Mouse (Mus musculus) frontal cortex, adult 2 months (tissue): Measurements from ENCODE around the gene Ficd. TPM values are rescaled to one million over a fixed set of nuclear protein-coding genes. Genes with fewer than 3 reads are reported as not detected.

Experiments used
- DNase-seq, 2 experiments: peaks; one replicate each; pipeline ENCODE4 v3.0.0; 2022; ENCODE audit warnings: low spot score in 1 of 2; ENCODE audit errors: extremely low spot score in 1 of 2
- polyA plus RNA-seq: library from polyadenylated mRNA; depleted of rRNA; stranded (reverse); fragments of >200 nt; gene quantifications from 2 replicates; pipeline ENCODE4 v1.2.3, GENCODE M21; 2012

Ficd gene
- polyA plus RNA-seq, 1 experiment = 9.4 TPM

- DNase-seq = no peak
Observed at GRCm38 (mm10) chr5:113728691-113729090, 6.9 kb upstream of the Ficd start.

- DNase-seq = peak in 1 of 2 experiments; percentile 55
Observed at GRCm38 (mm10) chr5:113730641-113731121, 4.9 kb upstream of the Ficd start.

GRCm38 (mm10) chr5:113731174-113731573 lies 4.4 kb upstream of the Ficd start:
- no peak for DNase-seq

GRCm38 (mm10) chr5:113732182-113732581 lies 3.4 kb upstream of the Ficd start:
- peak in 1 of 2 experiments; percentile 74 for DNase-seq

- no peak for DNase-seq
Observed at GRCm38 (mm10) chr5:113734376-113734775, 1.2 kb upstream of the Ficd start.

- DNase-seq = no peak
Observed at GRCm38 (mm10) chr5:113735023-113735344, 619 bp upstream of the Ficd start.

- DNase-seq = no peak
Observed at GRCm38 (mm10) chr5:113736113-113736502, 505 bp downstream of the Ficd start.

GRCm38 (mm10) chr5:113736522-113737164 lies 1.0 kb downstream of the Ficd start:
- DNase-seq = no peak

- DNase-seq = no peak
Observed at GRCm38 (mm10) chr5:113737607-113738237, 2.1 kb downstream of the Ficd start.

- no peak for DNase-seq
Observed at GRCm38 (mm10) chr5:113747629-113748028, 12.0 kb downstream of the Ficd start.

- no peak for DNase-seq
Observed at GRCm38 (mm10) chr5:113748556-113749331, 13.1 kb downstream of the Ficd start.

GRCm38 (mm10) chr5:113751521-113752157 lies 16.0 kb downstream of the Ficd start:
- no peak for DNase-seq

- DNase-seq = no peak
Observed at GRCm38 (mm10) chr5:113755347-113756030, 19.9 kb downstream of the Ficd start.

GRCm38 (mm10) chr5:113761585-113761984 lies 26.0 kb downstream of the Ficd start:
- DNase-seq = no peak

- DNase-seq = no peak
Observed at GRCm38 (mm10) chr5:113764426-113764825, 28.8 kb downstream of the Ficd start.

GRCm38 (mm10) chr5:113765641-113766526 lies 30.3 kb downstream of the Ficd start:
- DNase-seq = peak in 1 of 2 experiments; percentile 33

- peak in 1 of 2 experiments; percentile 49 for DNase-seq
Observed at GRCm38 (mm10) chr5:113768806-113769205, 33.2 kb downstream of the Ficd start.

GRCm38 (mm10) chr5:113771213-113772162 lies 35.9 kb downstream of the Ficd start:
- DNase-seq = peak; percentile 83 to 91
